Mouse (Mus musculus) heart, postnatal 25 days (tissue): ENCODE results near the gene Rsad2. TPM values are rescaled to one million over a fixed set of nuclear protein-coding genes. Genes with fewer than 3 reads are reported as not detected.
"Not testable (repeated sequence)": the region's sequence is repeated elsewhere in the genome, so short reads cannot be mapped to it uniquely, and the experiment has no call there.

Experiments
- DNase-seq: peaks from one replicate; pipeline ENCODE4 v3.0.0; 2022; ENCODE audit warnings: low spot score
- intact Hi-C: fragments of 180-260 bp; cut with DNase I; formaldehyde crosslinking; loops from one replicate; pipeline ENCODE4 v1.15.1; 2025
- total RNA-seq, 2 experiments: library from RNA; stranded (reverse); gene quantifications; 2 replicates each; pipeline ENCODE4 v1.2.3; 2021

Gene Rsad2
- 10 to 100 TPM in 1 of 2 experiments, 1 to 10 TPM in 1; 9.6 to 12.4 TPM for total RNA-seq

DNA sequence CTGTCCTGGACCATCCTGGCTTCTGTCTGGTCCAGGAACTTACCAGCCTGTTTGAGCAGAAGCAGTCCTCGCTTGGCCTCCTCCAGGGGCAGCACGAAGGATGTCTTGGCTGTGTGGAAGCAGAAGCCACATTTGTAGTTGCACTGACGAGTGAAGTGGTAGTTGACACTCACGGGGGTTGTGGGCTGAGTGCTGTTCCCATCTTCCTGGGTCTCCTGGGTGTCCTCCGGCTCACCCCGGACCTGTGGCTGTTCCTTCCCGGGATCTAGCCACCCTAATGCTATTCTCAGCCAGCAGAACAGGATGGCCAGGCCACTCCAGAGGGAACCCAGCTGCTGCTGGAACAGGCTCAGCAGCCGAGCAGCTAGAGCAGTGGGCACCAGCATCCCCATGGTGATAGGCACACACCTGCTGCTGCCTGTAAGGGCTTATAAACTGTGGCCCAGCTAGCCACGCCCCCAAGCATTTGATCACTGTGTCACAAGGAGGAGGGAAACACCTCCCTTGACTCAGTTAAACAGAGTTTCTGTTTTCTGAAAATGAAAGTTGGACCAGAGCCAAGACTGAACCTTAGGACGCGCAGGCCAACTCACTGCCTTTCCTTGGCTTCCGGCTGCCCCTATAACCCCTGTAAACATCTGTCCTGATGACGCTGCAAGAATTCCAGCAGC, at the start of gene Rsad2:
Gene Rsad2, minus strand, starts transcription at position 425 of the 671 bp plus-strand sequence.
- DNase-seq = peak; percentile 39
- intact Hi-C loops = no loop called here

DNA sequence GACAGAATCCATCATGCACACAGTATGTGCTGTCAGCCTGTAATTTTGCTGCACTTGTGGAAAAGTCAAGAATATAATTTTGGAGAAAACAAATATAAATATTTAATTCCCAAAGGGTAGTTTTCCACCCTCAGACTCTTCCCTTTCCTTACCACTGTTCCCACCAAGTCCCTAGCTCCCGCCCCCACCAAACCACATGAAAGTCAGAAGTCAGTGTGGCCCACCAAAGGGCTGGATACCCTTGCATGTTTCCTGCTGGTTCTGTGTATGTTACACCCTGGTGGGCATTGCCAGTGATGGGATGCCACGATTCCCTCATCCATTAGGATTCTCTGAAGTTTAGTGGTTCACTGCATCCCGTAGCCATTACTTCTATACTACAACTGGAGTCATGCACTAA, 44.8 kb upstream of the Rsad2 start:
- intact Hi-C loops = no loop called here
- no peak for DNase-seq

DNA sequence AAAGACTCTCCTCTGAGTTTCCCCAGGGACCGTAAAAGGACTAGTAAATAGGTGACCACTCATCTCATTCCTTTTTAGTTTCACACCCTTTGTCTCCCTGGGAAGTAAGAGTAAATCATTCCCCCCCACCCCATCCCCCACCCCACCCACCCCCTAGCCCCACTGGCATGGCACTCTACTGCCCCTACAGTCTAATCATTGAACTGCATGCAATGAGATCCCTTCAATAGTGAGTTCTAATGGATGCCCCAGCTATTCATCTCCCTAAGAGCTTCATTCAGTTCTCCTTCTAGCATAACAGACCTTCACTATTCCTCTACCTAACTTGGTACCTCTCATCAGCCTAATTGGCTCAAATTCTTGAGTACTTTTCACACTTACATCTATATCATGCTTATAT, 33.7 kb upstream of the Rsad2 start:
- no peak for DNase-seq
- intact Hi-C loops = no loop called here

DNA sequence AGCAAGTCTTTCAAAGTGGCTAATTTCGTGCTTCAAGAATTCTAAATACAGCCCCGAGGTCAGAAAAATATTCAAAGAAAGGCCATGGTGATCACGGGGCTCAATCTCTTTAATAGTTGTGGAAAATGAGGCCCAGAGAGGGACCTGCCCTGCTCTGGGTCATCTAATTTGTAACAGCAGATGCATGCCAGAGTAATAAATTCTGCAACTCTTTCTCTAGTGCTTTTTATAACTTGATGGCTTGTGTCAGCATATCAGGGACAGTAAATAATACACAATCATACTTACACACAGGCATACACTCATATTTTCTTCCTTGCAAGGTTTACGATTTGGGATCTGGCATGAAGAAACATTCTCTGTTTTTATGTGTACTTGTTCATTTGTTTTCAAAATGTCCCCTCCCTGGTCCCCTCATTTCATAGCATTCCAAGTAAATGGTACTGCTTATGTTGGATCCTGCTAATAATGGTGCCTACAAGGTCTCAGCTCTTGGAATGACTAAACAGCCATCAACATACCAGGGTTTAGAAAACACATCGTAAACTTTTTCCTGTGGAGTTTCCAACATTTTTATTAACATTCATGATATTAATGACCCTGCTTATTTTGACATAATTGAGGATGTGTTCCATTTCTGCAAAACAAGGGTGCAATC, 32.5 kb upstream of the Rsad2 start:
- intact Hi-C loops = no loop called here
- DNase-seq = no peak

DNA sequence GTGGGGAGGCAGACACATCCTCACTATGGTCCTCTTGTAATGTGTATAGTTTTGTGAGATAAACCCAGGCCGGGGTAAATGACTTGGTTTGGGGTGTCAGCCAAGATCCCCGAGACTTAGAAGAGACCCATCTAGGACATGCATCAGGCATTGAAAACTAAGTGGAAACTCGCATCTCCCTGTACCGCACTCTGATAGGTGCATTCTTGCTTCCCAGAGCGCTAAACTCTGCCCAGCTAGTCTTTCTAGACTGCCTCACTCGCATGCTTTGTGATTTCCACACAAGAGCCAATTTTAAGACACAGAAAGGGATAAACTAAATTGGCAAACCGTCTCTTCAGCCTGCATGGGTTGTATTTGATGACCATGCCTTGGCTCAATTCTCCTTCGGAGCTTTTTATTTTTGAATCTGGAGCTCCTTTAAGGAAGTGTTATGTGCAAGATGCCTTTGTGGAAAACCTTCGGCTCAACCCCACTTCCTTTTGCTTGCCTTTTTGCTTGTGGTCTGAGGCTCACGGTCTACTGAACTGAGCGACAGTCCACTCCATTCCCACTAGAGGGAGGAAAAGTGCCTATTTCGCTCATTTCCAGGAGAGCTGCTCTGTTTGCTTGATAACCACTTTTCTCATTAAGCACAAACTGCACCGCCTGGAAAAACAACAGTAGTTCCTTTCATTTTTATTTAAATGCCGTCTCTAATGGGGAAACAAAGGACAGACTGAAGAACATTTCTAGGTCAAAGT, 31.8 kb upstream of the Rsad2 start:
- no peak for DNase-seq
- intact Hi-C loops = no loop called here

DNA sequence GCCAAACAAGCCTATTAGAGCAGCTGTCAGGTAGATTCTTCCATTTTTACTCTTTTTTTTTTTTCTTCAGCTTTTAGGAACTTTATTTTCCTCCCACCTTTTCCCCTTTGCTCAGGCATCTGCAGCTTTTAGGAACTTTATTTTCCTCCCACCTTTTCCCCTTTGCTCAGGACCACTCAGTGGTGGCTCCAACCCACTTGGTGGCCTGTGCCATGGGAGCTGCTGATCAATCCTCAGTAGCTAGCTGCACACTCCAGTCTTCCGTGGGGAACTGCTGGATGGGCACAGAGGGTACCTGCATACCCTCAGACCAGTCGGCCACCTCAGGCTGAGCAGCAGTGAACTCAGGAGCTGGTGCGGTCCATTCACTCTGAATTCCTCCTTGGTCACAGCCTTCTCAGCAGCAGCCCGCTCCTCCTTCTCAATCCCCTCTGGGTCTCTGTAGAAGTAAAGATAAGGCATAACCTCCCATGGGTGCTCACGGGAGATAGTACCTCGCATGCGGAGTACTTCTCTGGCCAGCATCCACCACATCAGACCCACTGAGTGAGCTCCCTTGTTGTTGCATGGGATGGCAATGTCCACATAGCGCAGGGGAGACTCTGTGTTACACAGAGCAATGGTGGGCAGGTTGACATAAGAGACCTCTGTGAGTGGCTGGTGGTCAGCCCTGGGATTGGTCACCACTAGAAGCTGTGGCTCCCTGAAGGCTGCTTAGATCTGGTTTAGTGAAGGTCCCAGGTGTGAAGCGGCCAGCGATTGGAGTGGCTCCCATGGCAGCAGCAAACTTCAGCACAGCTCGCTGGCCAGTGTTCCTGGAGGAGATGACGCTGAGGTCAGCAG, 29.7 kb upstream of the Rsad2 start:
- intact Hi-C loops = not testable (repeated sequence)

DNA sequence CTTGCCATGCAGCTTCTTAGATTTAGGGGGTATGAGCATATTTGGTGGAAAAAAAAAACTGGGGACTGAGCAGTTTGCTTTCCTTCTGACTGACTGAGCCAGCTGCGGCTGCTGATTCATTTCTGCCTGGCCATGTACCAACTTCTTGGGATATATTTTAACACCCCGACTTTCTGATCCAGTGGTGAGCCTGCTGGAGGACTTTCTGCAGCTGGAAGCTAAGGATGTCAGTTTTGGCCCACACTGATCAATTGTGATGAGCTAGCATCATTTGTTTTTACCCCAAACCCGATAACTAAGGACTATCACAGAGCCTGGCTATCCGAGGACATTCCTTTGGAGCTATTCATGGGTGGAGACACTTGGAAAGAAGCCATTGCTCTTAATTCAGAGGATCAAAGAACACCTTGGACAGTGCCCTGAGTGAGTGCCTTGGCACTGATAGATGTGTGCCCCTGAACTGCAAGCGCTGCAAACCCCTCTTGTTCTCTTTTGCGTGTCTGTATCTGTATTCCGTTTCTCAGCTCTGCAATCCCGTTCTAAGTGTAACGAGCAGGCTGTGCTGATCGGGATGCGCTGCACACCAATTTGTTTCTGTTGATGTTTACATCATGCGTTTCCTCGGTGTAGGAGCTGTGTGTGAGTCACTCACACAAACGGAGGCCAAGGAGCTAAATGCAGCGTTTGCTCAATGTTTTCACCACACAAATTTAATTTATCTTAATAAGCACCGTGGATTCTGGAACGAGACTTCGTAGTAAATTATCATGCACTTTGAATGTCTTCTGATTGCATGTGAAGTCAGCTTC, 22.1 kb upstream of the Rsad2 start:
- DNase-seq = peak; percentile 15
- intact Hi-C loops = no loop called here

More for the DNA sequence above, 29.7 kb upstream of the Rsad2 start:
- DNase-seq = not testable (repeated sequence)

DNA sequence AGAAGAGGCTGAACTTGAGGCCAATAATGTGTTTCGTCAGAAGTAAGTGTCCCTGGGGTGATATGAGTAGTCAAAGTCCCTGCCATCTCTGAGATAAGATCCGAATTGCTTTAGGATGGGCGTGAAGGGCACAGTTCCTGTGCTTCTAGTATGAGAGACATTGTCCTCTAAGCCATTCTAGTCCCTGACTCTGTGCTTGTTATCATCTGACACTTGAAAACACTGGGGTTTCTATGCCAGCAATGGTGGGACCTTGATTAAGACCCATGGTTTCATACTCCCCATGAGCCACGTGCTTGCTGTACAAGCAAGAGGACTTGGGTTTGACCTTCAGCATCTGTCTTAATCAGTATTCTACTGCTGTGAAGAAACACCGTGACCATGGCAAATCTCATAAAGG, 20.9 kb upstream of the Rsad2 start:
- intact Hi-C loops = no loop called here

DNA sequence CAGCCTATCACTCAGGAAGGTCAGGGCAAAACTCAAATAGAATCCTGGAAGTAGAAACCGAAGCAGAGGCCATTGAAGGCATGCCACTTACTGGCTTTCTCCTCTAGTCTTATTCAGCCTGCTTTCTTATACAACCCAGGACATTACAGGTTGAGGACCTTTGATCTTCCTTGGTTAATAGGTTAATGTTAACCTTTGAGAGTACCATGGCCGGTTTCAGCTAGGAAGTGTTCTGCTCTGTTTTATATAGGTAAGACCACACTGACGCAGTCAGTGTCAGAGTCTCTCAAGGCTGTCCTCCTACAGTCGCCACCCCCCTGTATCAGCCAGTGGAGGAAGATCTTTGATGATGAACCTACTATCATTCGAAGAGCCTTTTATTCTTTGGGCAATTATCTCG, 17.5 kb upstream of the Rsad2 start:
- intact Hi-C loops = no loop called here
- DNase-seq = no peak

More for the DNA sequence above, 20.9 kb upstream of the Rsad2 start:
- DNase-seq = no peak

DNA sequence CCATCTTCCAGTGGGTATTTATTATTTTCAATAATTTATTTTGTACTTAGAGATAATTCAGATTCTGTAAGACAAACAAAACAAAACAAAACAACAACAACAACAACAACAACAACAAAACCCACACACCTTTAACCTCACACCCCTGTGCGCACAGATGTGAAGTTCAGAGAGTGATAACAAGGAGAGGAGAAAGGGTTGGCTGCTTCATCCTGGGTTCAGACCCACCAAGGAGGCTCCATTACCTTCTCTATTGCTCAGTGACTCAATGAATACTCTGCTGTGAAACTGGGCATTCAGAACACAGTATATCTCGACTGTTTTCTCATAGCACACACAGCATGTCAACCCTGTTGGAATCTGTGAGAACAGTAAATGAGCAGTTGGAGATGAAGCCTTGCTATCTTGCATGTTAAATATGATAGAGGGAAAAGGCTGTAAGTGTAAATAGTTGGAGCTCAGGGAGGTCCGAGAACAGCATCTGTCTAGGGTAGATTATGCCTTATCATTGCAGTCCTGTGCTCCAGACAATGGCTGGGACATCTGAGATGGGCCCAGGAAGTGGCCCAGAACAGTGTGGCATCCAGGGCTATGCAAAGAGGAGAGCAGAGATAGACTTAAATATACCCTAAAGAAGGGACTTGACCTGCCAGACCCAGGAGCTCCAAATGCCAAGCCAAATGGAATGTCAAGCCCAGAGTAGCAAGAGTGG, 16.7 kb upstream of the Rsad2 start:
- DNase-seq = no peak
- intact Hi-C loops = no loop called here

DNA sequence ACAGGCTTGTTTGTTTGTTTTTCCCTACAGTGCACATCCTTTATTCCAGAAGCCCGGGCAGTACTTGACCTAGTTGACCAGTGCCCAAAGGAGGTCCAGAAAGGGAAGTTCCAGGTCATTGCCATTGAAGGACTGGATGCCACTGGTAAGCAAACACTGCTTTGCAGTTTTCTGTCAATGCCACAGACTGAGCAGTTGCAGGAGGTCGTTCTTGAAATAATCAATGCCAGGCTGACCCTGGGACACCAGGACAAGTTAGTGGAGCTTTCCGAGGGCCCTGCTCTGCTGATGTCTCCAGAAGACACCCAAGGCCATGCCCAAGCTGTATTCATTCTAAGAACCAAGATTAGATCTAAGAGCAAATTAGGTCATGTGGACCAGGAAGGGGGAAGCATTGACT, 15.1 kb upstream of the Rsad2 start:
- DNase-seq = no peak
- intact Hi-C loops = no loop called here

DNA sequence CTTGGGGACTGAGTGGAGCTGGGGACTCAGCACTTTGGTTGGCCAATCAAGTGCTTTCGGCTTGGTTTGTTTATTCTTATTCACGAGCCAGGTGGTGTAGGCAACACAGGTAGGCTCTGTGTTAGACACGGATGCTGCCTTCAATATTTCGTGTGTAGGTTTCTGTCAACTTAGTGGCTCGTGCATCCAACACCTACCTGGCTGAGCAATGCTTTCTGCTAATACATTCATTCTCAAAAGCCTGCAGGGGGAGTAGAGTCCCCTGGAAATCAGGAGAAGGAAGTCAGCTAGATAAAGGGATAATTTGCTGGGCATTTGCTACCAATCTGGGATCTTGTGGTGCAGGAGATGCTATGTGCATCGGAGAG, 13.8 kb upstream of the Rsad2 start:
- DNase-seq = no peak
- intact Hi-C loops = no loop called here

DNA sequence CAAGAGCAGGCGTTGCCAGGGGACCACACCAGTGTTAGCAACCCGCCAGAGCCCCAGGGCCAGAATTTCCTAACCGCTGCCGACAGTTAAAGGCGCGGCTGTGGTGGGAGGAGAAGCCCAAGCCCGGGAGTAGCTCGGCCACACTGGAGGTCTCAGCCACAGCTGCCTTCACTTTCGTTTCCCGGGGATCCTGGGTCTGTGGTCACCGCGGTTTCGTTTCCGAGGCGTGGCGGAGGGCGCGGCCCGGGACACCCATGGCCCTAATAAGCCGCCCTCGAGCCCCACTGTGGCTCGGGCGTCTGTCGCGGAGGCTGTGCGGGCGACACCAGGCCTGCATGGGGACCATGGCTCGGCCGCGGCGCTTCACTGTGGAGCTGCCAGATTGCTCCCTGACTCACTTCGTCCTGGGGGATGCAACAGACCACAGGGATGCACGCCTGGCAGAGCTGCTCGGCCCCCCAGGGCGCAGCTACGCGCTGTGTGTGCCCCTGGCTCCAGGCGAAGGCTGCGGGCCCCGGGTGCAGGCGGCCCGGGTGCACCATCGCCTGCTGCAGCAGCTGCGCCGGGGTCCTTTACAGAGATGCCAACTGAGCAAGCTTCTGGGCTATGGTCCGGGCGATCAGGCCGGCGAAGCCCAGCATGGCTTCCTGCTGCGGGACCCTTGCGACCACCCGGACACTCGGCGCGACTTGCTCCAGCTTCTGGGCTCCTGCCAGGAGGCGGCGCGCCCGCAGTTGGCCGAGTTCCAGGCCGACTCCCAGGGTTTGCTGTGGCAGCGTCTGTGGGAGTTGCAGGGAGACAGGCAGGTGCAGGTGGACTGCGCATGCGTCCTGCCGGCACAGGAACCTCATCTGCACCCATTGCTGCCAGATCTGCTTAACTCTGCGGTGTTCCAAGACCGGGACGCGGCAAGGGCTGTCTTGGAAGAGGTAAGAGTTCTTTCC, 13.1 kb upstream of the Rsad2 start, which contains the start of gene Cmpk2:
Gene Cmpk2, plus strand, starts transcription at position 107 of the 944 bp plus-strand sequence.
- intact Hi-C loops = no loop called here
- peak; percentile 72 for DNase-seq

DNA sequence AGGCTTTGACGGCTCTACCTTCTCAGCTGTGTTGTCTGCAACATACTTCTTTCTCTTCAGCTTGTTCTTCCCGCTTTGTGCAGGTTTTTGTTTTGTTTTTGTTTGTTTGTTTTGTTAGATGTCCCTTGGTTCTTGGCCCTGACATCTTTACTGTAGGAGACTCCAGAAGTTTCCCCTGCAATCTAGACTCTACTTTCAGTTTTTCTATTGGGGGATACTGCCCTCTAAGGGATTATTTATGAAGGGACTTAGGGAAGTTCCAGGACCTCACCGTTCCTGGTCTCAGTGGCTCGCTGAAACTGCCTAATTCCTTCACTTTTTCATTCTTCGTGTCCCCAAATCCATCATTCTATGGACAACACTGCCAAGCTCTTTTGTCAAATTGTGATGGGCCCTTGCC, 9.3 kb upstream of the Rsad2 start:
- DNase-seq = no peak
- intact Hi-C loops = no loop called here

DNA sequence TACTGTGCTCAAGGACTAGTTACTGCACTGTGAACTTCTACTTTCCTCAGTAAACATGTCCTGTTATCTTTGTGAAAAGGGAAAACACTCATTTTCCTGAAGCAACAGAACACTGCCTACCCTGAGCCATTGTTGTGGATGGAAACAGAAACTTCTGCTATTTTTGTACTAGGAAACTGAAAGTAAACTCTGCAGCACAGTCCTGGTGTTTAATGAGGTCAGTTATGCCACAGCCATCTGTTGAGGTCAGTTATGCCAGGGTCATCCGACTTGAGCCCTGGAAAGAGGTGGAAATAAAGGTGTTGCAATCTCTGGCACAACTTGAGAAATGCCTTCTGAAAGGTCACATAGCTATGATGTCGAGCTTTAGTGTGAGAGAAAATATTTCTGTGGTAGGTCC, 3.8 kb upstream of the Rsad2 start:
- intact Hi-C loops = loop anchor here (5.0 kb wide), 1 partner anchor 33 kb away; no protein-coding TSS in a partner anchor
- DNase-seq = no peak

DNA sequence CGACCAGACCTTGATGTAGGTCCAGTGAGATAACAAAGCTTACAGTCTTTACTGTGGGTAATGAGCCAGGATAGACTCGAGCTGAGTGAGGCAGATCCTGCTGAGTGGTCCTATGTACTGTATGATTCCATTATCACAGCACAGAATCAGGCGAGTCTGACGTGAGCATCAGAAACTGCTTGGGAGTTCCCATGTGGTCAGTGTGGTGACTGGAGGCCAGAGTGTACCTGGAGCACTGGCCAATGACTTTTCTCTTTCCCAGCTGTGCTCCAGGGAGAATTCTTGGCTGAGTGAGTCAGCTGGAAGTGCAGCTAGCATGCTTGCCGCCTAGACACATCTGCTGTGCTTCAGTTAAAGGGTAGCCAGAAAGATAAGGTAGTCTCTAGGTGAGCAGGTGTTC, 1.6 kb downstream of the Rsad2 start:
- no peak for DNase-seq
- intact Hi-C loops = no loop called here

DNA sequence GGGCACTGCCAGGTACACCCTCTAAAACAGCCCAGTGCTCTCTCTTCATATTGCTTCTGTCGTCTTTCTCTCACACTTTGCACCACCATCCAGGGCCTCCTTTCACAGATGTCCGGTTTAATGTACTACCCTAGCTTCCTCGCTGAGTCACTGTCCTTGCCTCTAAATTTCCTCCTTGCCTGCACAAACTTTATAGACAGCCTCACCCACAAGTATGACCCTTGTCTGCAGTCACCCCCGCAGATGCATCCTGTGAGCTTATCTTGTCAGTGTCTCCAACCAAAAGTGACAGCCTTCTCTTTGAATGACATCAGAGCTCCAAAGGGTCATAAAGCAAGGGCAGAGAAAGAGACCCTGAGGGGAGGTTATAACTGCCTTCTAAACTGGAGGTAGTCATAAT, 3.3 kb downstream of the Rsad2 start:
- DNase-seq = no peak
- intact Hi-C loops = no loop called here

DNA sequence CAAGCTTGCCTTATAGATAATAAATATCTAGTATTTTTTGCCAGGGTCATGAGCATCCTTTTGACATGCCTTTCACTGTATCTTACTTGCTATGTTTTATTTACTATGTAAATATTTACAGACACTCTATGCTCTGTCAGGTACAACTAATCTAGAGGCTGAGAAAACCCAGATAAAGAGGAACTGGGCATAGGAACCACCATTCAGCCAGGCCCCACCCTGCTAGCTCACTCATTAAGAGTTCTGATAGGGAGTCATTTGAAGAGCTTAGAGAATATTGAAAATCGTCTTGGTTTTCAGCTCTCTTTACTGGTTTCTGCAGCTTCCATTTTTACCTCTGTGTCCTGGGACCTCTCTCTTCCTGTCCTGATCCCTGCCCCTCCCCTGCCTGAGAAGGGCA, 5.1 kb downstream of the Rsad2 start:
- DNase-seq = no peak
- intact Hi-C loops = no loop called here
